Mouse (Mus musculus) ovary, postnatal 36 days (tissue): ENCODE data around the gene Tnfsf11.

Experiments
- DNase-seq: peaks from one replicate; pipeline ENCODE4 v3.0.0; 2022; ENCODE audit warnings: low spot score, mixed read lengths

Gene Tnfsf11

GRCm38 (mm10) chr14:78307286-78308237, at the start of gene Tnfsf11:
Gene Tnfsf11 (minus strand): TSS chr14:78308043.
- peak; percentile 26 for DNase-seq

GRCm38 (mm10) chr14:78356764-78357163, 48.9 kb upstream of the Tnfsf11 start:
- no peak for DNase-seq

- no peak for DNase-seq
Observed at GRCm38 (mm10) chr14:78355381-78355780, 47.5 kb upstream of the Tnfsf11 start.

- DNase-seq = no peak
Observed at GRCm38 (mm10) chr14:78352865-78353264, 45.0 kb upstream of the Tnfsf11 start.

- no peak for DNase-seq
Observed at GRCm38 (mm10) chr14:78351544-78351943, 43.7 kb upstream of the Tnfsf11 start.

- no peak for DNase-seq
Observed at GRCm38 (mm10) chr14:78347715-78348114, 39.9 kb upstream of the Tnfsf11 start.

GRCm38 (mm10) chr14:78343007-78343406, 35.2 kb upstream of the Tnfsf11 start:
- no peak for DNase-seq

GRCm38 (mm10) chr14:78342146-78342545, 34.3 kb upstream of the Tnfsf11 start:
- no peak for DNase-seq

GRCm38 (mm10) chr14:78333341-78333740, 25.5 kb upstream of the Tnfsf11 start:
- no peak for DNase-seq

- DNase-seq = no peak
Observed at GRCm38 (mm10) chr14:78331368-78331767, 23.5 kb upstream of the Tnfsf11 start.

- no peak for DNase-seq
Observed at GRCm38 (mm10) chr14:78330576-78331300, 22.9 kb upstream of the Tnfsf11 start.

- peak; percentile 5 for DNase-seq
Observed at GRCm38 (mm10) chr14:78329765-78330451, 22.1 kb upstream of the Tnfsf11 start.

GRCm38 (mm10) chr14:78323356-78323755, 15.5 kb upstream of the Tnfsf11 start:
- DNase-seq = no peak

- DNase-seq = no peak
Observed at GRCm38 (mm10) chr14:78322916-78323315, 15.1 kb upstream of the Tnfsf11 start.

- DNase-seq = no peak
Observed at GRCm38 (mm10) chr14:78320248-78320647, 12.4 kb upstream of the Tnfsf11 start.

- no peak for DNase-seq
Observed at GRCm38 (mm10) chr14:78319580-78319979, 11.7 kb upstream of the Tnfsf11 start.

GRCm38 (mm10) chr14:78319000-78319399, 11.2 kb upstream of the Tnfsf11 start:
- no peak for DNase-seq

GRCm38 (mm10) chr14:78317623-78318022, 9.8 kb upstream of the Tnfsf11 start:
- no peak for DNase-seq

GRCm38 (mm10) chr14:78300914-78301313, 6.9 kb downstream of the Tnfsf11 start:
- DNase-seq = no peak

GRCm38 (mm10) chr14:78292687-78293086, 15.2 kb downstream of the Tnfsf11 start:
- no peak for DNase-seq

GRCm38 (mm10) chr14:78289912-78290523, 17.8 kb downstream of the Tnfsf11 start:
- DNase-seq = no peak

- DNase-seq = no peak
Observed at GRCm38 (mm10) chr14:78288903-78289302, 18.9 kb downstream of the Tnfsf11 start.
